Mouse (Mus musculus) limb, embryonic 12.5 days (tissue): ENCODE data around the gene Klhl18. TPM values are rescaled to one million over a fixed set of nuclear protein-coding genes. Genes with fewer than 3 reads are reported as not detected.
A peak's percentile ranks its signal among the peaks of the same experiment; 100 is the strongest.

Experiments used
- ATAC-seq: fragments of 200-750 bp; cut with Nextera tagmentation; 2 replicates; pipeline ENCODE4 v1.8.0; 2017; ENCODE audit warnings: low read depth, moderate TSS enrichment; ENCODE audit not compliant: insufficient number of reproducible peaks, insufficient read depth, low FRiP score, low TSS enrichment
- H3K27ac ChIP-seq: fragments of 300-500 bp; sonication (generic); 2 replicates; pipeline ENCODE4 v1.5.1; 2016; ENCODE audit warnings: mild to moderate bottlenecking, moderate library complexity
- H3K27me3 ChIP-seq: fragments of 300-500 bp; sonication (generic); 2 replicates; pipeline ENCODE4 v1.6.1; 2016; ENCODE audit warnings: mild to moderate bottlenecking, moderate library complexity
- H3K36me3 ChIP-seq: fragments of 300-500 bp; sonication (generic); 2 replicates; pipeline ENCODE4 v1.6.1; 2016; ENCODE audit warnings: mild to moderate bottlenecking, moderate library complexity
- H3K4me1 ChIP-seq: fragments of 300-500 bp; sonication (generic); replicated peaks from 2 replicates; pipeline ENCODE4 v1.6.1; 2016
- H3K4me2 ChIP-seq: fragments of 300-500 bp; sonication (generic); 2 replicates; pipeline ENCODE4 v1.6.1; 2016; ENCODE audit warnings: mild to moderate bottlenecking, moderate library complexity
- H3K4me3 ChIP-seq: fragments of 300-500 bp; sonication (generic); replicated peaks from 2 replicates; pipeline ENCODE4 v1.5.1; 2016; ENCODE audit warnings: mild to moderate bottlenecking
- H3K9ac ChIP-seq: fragments of 300-500 bp; sonication (generic); replicated peaks from 2 replicates; pipeline ENCODE4 v1.6.1; 2016; ENCODE audit warnings: mild to moderate bottlenecking, moderate library complexity
- H3K9me3 ChIP-seq: fragments of 300-500 bp; sonication (generic); 2 replicates; pipeline ENCODE4 v1.6.1; 2016; ENCODE audit warnings: mild to moderate bottlenecking, moderate library complexity
- WGBS: fragments of 180-500 bp; shearing (Covaris S2); methylation state at CpG from one replicate; pipeline ENCODE4 v1.1.7; 2016; 5-methylcytosine and 5-hydroxymethylcytosine counted together
- polyA plus RNA-seq: library from polyadenylated mRNA; unstranded; fragments of >200 nt; fragmentation: Nextera tagmentation; extraction: Ambion mirVana; gene quantifications from 2 replicates; pipeline ENCODE4 v1.2.1, GENCODE M21; 2016

The Klhl18 gene
- 7.8 and 9.6 TPM in 2 replicates for polyA plus RNA-seq

DNA sequence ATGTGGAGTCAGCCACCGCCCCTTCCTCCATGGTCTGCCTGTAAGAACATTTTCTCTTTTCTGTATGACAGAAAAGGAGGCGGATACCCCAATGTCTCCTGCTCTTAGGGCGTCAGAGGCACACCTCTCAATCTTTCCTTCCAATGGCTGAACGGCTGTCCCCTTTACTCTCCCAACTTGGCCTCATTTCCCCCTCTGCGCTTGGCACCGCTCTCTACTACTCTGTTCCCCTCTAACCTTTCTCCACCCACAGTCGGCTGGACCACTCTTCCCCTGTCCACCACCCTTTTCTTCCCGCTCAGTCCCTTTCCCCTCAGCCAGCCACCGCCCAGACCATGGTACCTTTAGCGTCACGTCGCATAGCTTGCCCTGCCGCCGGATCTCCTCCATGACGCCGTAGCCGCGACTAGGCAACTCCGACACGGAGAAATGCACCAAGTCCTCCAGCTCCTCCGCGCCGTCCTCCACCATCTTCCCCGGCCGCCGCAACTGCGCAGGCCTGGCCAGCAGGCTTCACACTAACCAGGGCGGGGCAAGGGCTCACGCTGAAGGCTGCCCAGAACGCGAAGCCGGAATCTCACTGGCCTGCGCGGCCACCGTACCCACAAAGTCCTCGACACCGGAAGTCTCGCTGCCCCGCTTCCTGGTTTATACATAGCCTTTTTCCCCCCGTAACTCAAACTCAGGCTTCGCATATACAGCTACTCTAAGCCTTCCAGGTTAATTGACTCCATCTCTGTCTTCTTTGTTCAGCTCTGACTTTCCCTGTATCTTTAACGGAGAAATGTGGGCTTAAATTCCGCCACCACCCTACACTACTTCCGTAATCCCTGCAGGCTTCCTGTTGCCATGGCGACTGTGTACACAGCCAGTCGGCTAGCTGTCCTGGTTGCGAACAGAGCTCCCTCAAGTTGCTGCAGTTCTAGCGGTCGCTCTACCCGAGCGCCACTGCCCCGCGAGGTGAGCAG is at the start of gene Klhl18, which contains the start of gene Kif9:
Gene Klhl18, minus strand, starts transcription at position 571 of the 968 bp plus-strand sequence.
Gene Kif9, plus strand, starts transcription at position 835 of the 968 bp plus-strand sequence.
- WGBS = under 1% methylated on average over 53 of the region's 53 CpGs
- Histone ChIP-seq H3K36me3 (peaks cover 11% of the 10 kb centered on the region), H3K9ac (peak within 1 kb of the TSS; percentile 81), H3K4me2 (peak within 1 kb of the TSS; percentile 77), H3K27ac (peak within 1 kb of the TSS; percentile 91), H3K27me3 (peaks cover 23% of the 10 kb centered on the region), H3K4me1 (peaks cover 13% of the 10 kb centered on the region), H3K9me3 (no peaks in the 10 kb centered on the region), H3K4me3 (peak within 1 kb of the TSS; percentile 70)
- peak; percentile 98 for ATAC-seq

DNA sequence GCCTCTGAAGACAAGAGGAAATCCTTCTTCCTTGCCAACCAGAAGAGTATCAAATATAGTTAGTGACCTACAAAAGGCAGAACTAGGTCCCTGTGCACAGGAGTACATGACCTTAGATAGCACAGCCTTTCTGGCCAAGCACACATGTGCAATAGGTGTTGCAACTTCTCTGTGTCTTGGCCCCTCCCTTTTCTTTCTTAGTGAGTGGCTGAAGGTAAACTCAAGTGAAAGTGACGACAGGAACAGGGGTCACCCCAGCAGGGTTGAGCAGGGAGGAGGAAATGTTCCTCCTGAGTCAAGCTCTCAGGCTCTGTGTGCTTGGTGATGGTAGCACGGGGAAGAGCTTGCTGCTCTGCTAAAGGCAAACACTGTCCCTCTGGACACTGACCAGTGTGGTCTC is 49.2 kb upstream of the Klhl18 start:
- no peak overlapping the region for H3K9ac ChIP-seq
- no peak overlapping the region for H3K27ac ChIP-seq
- no peaks in the 10 kb centered on the region for H3K9me3 ChIP-seq
- no peaks in the 10 kb centered on the region for H3K4me1 ChIP-seq
- no peak overlapping the region for H3K4me3 ChIP-seq
- no peak for ATAC-seq
- H3K36me3 ChIP-seq = no peaks in the 10 kb centered on the region
- H3K4me2 ChIP-seq = no peak overlapping the region
- no peaks in the 10 kb centered on the region for H3K27me3 ChIP-seq
- WGBS = 55% methylated on average over 2 of the region's 2 CpGs

DNA sequence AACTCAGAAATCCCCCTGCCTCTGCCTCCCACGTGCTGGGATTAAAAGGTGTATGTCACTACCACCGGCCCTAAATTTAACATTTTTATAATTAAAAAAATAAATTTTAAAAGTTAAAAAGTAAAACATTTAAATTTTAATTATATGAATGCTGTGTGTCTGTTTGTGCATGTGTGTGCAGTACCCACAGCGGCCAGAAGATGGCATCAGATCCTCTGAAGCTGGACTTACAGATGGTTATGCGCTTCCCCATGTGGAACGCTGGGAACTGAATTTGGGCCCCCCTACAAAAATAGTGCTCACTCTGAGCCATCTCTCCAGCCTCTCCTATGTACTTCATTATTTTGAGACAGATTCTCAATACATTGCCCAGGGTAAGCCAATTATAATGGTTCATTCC is 14.4 kb upstream of the Klhl18 start:
- 58% methylated on average over 5 of the region's 5 CpGs for WGBS
- Histone ChIP-seq H3K27me3 (no peaks in the 10 kb centered on the region), H3K4me2 (no peak overlapping the region), H3K36me3 (no peaks in the 10 kb centered on the region), H3K9me3 (peaks cover 10% of the 10 kb centered on the region), H3K27ac (no peak overlapping the region), H3K4me1 (no peaks in the 10 kb centered on the region), H3K4me3 (no peak overlapping the region), H3K9ac (no peak overlapping the region)
- no peak for ATAC-seq

- Histone ChIP-seq H3K27me3 (no peaks in the 10 kb centered on the region), H3K4me1 (no peaks in the 10 kb centered on the region), H3K36me3 (no peaks in the 10 kb centered on the region), H3K9me3 (peaks cover 10% of the 10 kb centered on the region), H3K4me2 (no peak overlapping the region), H3K4me3 (no peak overlapping the region), H3K9ac (no peak overlapping the region), H3K27ac (no peak overlapping the region)
- ATAC-seq = no peak
- WGBS = 58% methylated on average over 4 of the region's 4 CpGs
Measured at GRCm38 (mm10) chr9:110488841-110489240, 12.3 kb upstream of the Klhl18 start.

GRCm38 (mm10) chr9:110478639-110479038 is 2.1 kb upstream of the Klhl18 start:
- no peak overlapping the region for H3K9ac ChIP-seq
- peaks cover 13% of the 10 kb centered on the region for H3K4me1 ChIP-seq
- peaks cover 23% of the 10 kb centered on the region for H3K27me3 ChIP-seq
- no peaks in the 10 kb centered on the region for H3K36me3 ChIP-seq
- no peak overlapping the region for H3K4me3 ChIP-seq
- H3K27ac ChIP-seq = no peak overlapping the region
- WGBS = 85% methylated on average over 4 of the region's 4 CpGs
- ATAC-seq = no peak
- H3K4me2 ChIP-seq = no peak overlapping the region
- no peaks in the 10 kb centered on the region for H3K9me3 ChIP-seq

DNA sequence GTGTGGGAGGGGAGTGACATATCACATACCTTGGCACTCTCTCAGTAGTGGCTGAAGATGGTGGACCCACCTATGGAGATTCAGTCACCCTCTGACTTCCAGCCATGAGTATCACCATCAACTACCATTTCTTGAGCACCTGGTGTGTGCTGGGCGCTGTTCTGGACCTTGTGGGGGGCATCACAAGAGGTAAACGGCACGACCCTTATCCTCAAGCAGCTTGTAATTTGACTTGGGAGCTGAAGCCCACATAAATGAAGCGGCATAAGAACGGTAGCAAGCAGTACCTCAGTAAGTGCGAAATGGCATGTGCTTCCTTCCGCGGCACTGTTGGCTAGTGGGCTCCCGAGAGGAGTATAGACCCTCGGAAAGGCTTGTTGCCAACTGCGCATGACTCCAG is 1.5 kb upstream of the Klhl18 start:
- 0 out of 2 replicates have a peak overlapping the region, but pooled peaks have one; percentile 70 for H3K4me3 ChIP-seq
- no peaks in the 10 kb centered on the region for H3K9me3 ChIP-seq
- H3K36me3 ChIP-seq = no peaks in the 10 kb centered on the region
- no peak overlapping the region for H3K27ac ChIP-seq
- H3K4me2 ChIP-seq = no peak overlapping the region; the same call in 1 of the 2 replicates
- ATAC-seq = no peak
- 53% methylated on average over 11 of the region's 11 CpGs for WGBS
- H3K27me3 ChIP-seq = peaks cover 23% of the 10 kb centered on the region
- no peak overlapping the region for H3K9ac ChIP-seq
- peaks cover 13% of the 10 kb centered on the region for H3K4me1 ChIP-seq

GRCm38 (mm10) chr9:110466179-110466578 is 10.3 kb downstream of the Klhl18 start:
- no peaks in the 10 kb centered on the region for H3K4me1 ChIP-seq
- ATAC-seq = no peak
- 85% methylated on average over 3 of the region's 3 CpGs for WGBS

DNA sequence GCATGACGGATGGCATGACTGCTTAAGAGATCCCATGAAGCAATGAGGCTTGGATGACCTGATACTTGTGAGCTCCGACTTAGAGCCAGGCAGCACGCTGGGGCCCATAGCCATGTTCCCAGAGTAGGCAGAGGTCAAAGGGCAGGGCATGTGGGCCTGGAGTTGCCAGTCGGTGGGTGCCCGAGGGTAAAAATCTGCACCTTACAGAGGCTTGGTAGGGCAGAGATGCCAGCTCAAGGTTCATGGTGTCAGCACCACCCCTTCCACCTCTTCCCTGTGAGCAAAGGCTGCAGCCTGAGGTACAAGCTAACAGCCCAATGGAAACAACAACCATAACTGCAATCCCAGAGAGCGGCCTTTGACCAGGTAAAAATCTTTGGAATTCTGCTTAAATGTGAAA is 11.2 kb downstream of the Klhl18 start:
- no peak for ATAC-seq
- no peak overlapping the region for H3K9ac ChIP-seq
- no peak overlapping the region for H3K4me3 ChIP-seq
- H3K9me3 ChIP-seq = no peaks in the 10 kb centered on the region
- no peak overlapping the region for H3K4me2 ChIP-seq
- peaks cover 6% of the 10 kb centered on the region; the same call in 1 of the 2 replicates for H3K36me3 ChIP-seq
- no peak overlapping the region for H3K27ac ChIP-seq
- 92% methylated on average over 6 of the region's 6 CpGs for WGBS
- no peaks in the 10 kb centered on the region for H3K27me3 ChIP-seq
- H3K4me1 ChIP-seq = no peaks in the 10 kb centered on the region

More at GRCm38 (mm10) chr9:110466179-110466578, 10.3 kb downstream of the Klhl18 start:
- Histone ChIP-seq H3K27me3 (no peaks in the 10 kb centered on the region), H3K9me3 (no peaks in the 10 kb centered on the region), H3K4me3 (no peak overlapping the region), H3K36me3 (peaks cover 6% of the 10 kb centered on the region; the same call in 1 of the 2 replicates), H3K27ac (no peak overlapping the region), H3K4me2 (no peak overlapping the region), H3K9ac (no peak overlapping the region)

DNA sequence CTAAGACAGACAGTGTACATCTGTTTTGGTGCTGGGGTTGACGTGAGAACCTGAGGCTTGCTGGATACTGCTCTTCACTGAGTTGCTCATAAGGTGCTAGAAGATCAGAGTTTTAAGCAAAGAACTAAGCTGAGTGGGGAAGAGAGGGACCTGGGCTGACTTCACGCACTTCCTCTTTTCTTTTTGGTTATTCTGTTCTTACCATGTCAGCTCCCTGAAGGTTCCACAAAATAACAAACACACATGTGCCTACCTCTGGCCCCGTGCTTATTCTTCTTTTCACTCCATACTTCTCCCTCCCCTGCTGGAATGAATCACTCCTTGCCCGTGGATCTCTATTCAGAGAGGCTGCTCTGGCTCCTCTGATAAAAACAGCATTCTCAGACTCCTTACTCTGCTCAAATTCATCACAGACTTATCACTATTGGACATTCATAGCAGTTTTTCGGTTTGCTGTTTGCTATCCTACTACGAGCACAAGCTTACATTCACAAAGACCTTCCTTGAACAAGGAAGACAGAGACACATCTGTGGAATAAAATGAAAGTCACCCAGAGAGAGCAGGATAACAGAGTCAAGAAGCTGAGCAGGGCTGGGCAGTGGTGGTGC is 12.4 kb downstream of the Klhl18 start:
- Histone ChIP-seq H3K4me2 (no peak overlapping the region), H3K9ac (no peak overlapping the region), H3K27ac (no peak overlapping the region), H3K4me1 (no peaks in the 10 kb centered on the region), H3K4me3 (no peak overlapping the region), H3K27me3 (no peaks in the 10 kb centered on the region), H3K36me3 (peaks cover 6% of the 10 kb centered on the region; the same call in 1 of the 2 replicates), H3K9me3 (no peaks in the 10 kb centered on the region)
- ATAC-seq = no peak
- WGBS = 93% methylated on average over 6 of the region's 6 CpGs

DNA sequence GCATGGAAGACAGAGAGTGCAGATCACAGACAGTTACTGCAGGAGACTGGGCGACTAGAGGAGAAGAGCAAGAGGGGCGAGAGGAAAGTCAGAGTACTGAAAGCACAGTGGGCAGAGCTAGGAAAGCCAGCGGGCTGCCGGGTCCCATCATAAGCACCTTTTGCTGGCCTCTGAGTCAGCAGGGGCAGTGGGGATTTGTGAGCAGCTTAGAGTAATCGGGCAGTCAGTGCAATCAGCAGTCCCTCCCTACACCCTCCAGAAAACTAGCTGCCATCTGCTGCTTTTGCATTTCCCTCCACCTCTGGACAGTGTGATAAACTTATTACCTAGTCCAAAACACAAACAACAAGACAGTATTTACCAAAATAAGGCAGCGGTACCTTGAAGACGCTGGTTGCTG is 14.2 kb downstream of the Klhl18 start:
- Histone ChIP-seq H3K9ac (no peak overlapping the region), H3K9me3 (no peaks in the 10 kb centered on the region), H3K4me1 (no peaks in the 10 kb centered on the region), H3K4me3 (no peak overlapping the region), H3K36me3 (peaks cover 9% of the 10 kb centered on the region; the same call in 1 of the 2 replicates), H3K4me2 (no peak overlapping the region), H3K27me3 (no peaks in the 10 kb centered on the region), H3K27ac (no peak overlapping the region)
- WGBS = 70% methylated on average over 7 of the region's 7 CpGs
- no peak for ATAC-seq
